Mouse (Mus musculus) ES-Bruce4 (cell line): ENCODE results near the gene Slc25a12.

Experiments used
- CTCF ChIP-seq: IDR thresholded peaks from one replicate; pipeline ENCODE4 v1.8.1; 2011; ENCODE audit warnings: low read depth, low read length
- EP300 ChIP-seq: IDR thresholded peaks from 2 replicates; pipeline ENCODE4 v1.6.1; 2011; ENCODE audit warnings: low read depth, low read length; ENCODE audit not compliant: insufficient read depth
- POLR2A ChIP-seq: IDR thresholded peaks from one replicate; pipeline ENCODE4 v1.8.1; 2011; ENCODE audit warnings: low read length; ENCODE audit not compliant: insufficient read depth

DNA sequence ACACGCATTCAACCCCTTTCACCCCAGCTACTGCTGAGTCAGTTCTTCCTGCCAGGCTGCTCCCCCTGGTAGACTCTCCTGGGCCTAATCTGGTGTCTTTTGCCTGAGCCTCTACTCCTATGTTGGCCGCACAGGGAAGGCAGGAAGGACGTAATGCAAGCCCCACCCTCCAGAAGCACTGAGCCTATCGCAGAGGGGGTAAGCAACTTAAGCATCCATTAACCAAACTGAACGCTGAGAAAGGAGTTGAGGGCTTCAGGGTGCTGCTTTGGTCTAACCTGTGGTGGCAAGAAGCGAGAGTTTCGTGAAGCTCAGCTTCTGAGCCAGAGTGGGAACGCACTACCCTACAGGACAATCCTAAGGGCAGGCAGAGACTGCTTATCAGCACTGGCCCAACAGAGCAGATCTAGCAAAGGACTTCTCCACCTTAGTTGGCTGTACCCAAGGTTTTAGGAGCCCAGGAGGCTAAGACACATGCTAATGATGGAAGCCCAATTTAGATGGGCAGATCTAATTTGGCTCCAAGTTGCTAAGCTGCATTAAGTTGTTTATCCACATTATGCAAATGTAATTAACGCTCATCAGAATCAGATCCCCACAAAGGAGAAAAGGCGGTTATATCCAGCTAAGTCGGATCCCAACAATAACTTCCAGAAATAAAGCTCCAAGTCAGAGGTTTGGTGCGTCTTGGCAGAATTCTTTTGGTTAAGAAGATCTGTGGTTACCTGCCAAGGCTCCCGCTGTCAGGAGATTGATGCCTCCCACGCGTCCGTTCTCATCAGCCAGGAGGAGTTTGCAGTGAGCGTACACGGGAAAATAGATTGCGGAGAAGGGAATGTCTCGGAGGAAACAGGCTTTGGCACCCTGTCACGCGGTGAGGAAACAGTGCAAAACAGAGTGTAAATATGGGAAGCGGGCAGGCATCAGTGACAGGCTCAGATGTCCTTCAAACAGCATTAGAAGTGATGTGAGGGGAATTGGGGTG lies 88.5 kb downstream of the Slc25a12 start:
- no peak for TF ChIP-seq POLR2A
- TF ChIP-seq CTCF: no peak
- TF ChIP-seq EP300: no peak
